Mouse (Mus musculus) neutrophil, adult 59 days (primary cell): ENCODE data around the gene Oas1h. TPM values are rescaled to one million over a fixed set of nuclear protein-coding genes. Genes with fewer than 3 reads are reported as not detected.

ENCODE experiments used
- total RNA-seq, 2 experiments: library from RNA; stranded (reverse); gene quantifications; 1 replicate in 1 of 2; 2 replicates in 1 of 2; pipeline ENCODE4 v1.2.4; 2023

Oas1h gene
- total RNA-seq = not detected

DNA sequence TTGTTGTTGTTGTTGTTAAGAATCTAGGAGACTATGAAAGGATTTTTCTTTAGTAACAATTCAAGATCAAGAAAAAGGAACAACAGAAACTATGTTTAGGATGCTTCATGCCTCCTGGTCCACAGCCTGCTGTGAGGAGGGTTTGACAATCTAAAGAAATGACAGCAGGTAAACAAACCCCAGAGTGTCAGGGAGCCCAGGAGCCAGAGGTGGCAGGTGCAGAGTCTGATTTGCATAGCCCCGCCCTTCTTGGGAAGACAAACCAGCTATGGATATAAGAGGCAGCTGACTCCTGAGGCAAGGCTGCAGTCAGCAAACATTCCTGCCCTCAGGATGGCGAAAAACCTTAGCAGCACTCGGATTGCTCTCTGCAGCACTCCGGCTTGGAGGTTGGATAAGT is at the start of gene Oas1h:
Gene Oas1h, plus strand, starts transcription at position 301 of the 400 bp plus-strand sequence.

DNA sequence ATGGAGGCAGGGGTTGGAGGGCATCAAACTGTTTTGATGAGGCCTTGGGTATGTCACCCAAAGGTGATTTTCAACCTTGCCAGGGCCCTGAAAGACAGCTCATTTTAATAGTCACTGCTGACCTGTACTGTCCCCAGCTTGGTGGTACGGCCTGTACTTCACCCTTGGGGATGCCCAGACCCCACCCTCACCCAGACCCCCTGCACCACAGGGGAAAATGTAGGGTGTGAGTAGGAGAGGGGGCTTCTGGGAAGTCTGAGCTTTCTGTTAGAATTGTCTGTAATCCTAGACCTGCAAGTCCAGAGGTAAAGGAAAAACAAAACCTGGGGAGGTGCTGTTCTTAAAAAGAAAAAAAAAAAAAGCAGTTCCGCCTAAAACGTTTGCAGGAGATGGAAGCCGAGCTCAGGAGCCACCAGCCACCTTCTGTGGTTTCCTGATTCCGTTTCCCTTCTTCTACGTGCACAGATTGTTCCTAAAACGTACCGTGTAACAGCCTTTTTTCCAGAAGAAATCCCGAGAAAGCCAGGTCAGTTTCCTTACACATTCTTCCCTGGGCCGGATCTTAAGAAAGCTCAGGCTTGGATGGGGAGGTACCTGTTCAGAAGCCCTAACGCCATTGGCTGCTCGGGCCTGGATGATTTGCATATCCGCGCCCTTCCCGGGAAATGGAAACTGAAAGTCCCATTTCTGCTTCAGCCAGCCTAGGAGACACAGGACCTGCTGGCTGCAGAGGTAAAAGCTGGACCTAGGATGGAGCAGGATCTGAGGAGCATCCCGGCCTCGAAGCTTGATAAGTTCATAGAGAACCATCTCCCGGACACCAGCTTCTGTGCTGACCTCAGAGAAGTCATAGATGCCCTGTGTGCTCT is 49.0 kb upstream of the Oas1h start, which contains the start of gene Oas1c:
Gene Oas1c, minus strand, starts transcription at position 564 of the 869 bp plus-strand sequence.

DNA sequence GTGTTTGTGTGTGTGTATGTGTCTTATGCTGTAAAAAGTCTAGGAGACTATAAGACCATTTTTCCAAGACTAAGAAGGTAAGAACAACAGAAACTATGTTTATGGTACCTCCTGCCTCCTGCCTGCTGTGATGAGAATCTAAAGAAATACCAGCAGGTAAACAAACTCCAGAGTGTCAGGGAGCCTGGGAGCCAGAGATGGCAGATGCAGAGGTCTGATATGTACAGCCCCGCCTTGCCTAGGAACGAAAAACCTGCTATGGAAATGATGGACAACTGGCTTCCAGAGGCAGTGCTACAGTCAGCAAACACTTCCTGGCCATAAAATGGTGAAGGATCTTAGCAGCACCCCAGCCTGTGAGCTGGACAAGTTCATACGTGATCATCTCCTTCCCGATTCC is 14.2 kb upstream of the Oas1h start, which contains the start of gene Oas1f:
Gene Oas1f, plus strand, starts transcription at position 301 of the 400 bp plus-strand sequence.

GRCm38 (mm10) chr5:120887413-120887812 is 26.2 kb downstream of the Oas1h start, which contains the start of gene Oas1g:
TSS of gene Oas1g (minus strand) at chr5:120887613.

GRCm38 (mm10) chr5:120906791-120907733 is 45.8 kb downstream of the Oas1h start, which contains the start of gene Oas1a:
TSS of gene Oas1a (minus strand) at chr5:120907521.

GRCm38 (mm10) chr5:120914204-120914603 is 53.0 kb downstream of the Oas1h start, which contains the start of gene Oas1d:
TSS of gene Oas1d (plus strand) at chr5:120914536.

Other genes with a start within 250 kb of the Oas1h start
- gene Rita1, start 248.8 kb upstream of the Oas1h start, total RNA-seq = 1 to 10 TPM; 2.2 to 2.5 TPM
- gene Ddx54, start 248.7 kb upstream of the Oas1h start, total RNA-seq = 10 to 100 TPM; 38.6 to 47.1 TPM
- gene Cfap73, start 227.2 kb upstream of the Oas1h start, total RNA-seq = not detected
- gene Rasal1, start 212.6 kb upstream of the Oas1h start, total RNA-seq = 1 to 10 TPM; 1.1 to 1.3 TPM
- 1 to 10 TPM in 1 of 2 experiments, under 1 TPM in 1; 0.49 to 1.1 TPM for gene Dtx1, start 149.5 kb upstream of the Oas1h start, total RNA-seq
- gene Oas2, start 111.6 kb upstream of the Oas1h start, total RNA-seq = 1 to 10 TPM; 3.2 to 7.8 TPM
- 10 to 100 TPM; 10.8 to 13.8 TPM for gene Oas3, start 83.8 kb upstream of the Oas1h start, total RNA-seq
- not detected for gene Oas1e, start 65.9 kb upstream of the Oas1h start, total RNA-seq
- 1 to 10 TPM; 2.9 to 3.0 TPM for gene Oas1c, start 48.9 kb upstream of the Oas1h start, total RNA-seq
- not detected for gene Oas1f, start 14.1 kb upstream of the Oas1h start, total RNA-seq
- 1 to 10 TPM in 1 of 2 experiments, under 1 TPM in 1; 0.86 to 1.8 TPM for gene Oas1g, start 26.2 kb downstream of the Oas1h start, total RNA-seq
- gene Oas1a, start 46.1 kb downstream of the Oas1h start, total RNA-seq = 1 to 10 TPM; 6.6 to 9.2 TPM
- gene Oas1d, start 53.1 kb downstream of the Oas1h start, total RNA-seq = not detected
- under 1 TPM in 1 of 2 experiments, not detected in 1; 0.31 TPM for gene Rph3a, start 148.7 kb downstream of the Oas1h start, total RNA-seq